Mouse (Mus musculus) MEL (cell line): Measurements from ENCODE around the gene Fbll1. TPM values are rescaled to one million over a fixed set of nuclear protein-coding genes. Genes with fewer than 3 reads are reported as not detected.

Source experiments
- DNase-seq: peaks from one replicate; pipeline ENCODE4 v3.0.0; 2011; ENCODE audit warnings: low read depth, low spot score
- H3K27ac ChIP-seq: 2 replicates; pipeline ENCODE4 v1.5.1; 2012; ENCODE audit warnings: low read depth, mild to moderate bottlenecking, control low read depth, low read length, moderate library complexity; ENCODE audit not compliant: control insufficient read depth
- H3K27me3 ChIP-seq, 2 experiments: fragments of 150-350 bp in 1 of 2; sonication (generic) in 1 of 2; 2 replicates each; pipeline ENCODE4 v1.6.1; 2012; ENCODE audit warnings: low read length in 2 of 2, mild to moderate bottlenecking in 2 of 2, improper control_type of control experiment in 1 of 2, moderate library complexity in 1 of 2; ENCODE audit not compliant: insufficient read depth in 2 of 2, control insufficient read depth in 1 of 2
- H3K36me3 ChIP-seq, 2 experiments: 2 replicates each; pipeline ENCODE4 v1.6.1; 2012 to 2014; ENCODE audit warnings: low read length in 2 of 2, improper control_type of control experiment in 1 of 2, inconsistent platforms in 1 of 2, mild to moderate bottlenecking in 1 of 2; ENCODE audit not compliant: insufficient read depth in 2 of 2, control insufficient read depth in 1 of 2
- H3K4me1 ChIP-seq, 2 experiments: fragments of 150-350 bp in 1 of 2; sonication (generic) in 1 of 2; 2 replicates each; pipeline ENCODE4 v1.6.1; 2012; ENCODE audit warnings: low read length in 2 of 2, improper control_type of control experiment in 1 of 2, mild to moderate bottlenecking in 1 of 2; ENCODE audit not compliant: insufficient read depth in 2 of 2, control insufficient read depth in 1 of 2
- H3K4me3 ChIP-seq, 2 experiments: fragments of 150-350 bp in 1 of 2; sonication (generic) in 1 of 2; 2 replicates each; pipeline ENCODE4 v1.5.1; 2012; ENCODE audit warnings: low read depth in 2 of 2, low read length in 2 of 2, mild to moderate bottlenecking in 2 of 2, moderate library complexity in 2 of 2, control low read depth in 1 of 2, improper control_type of control experiment in 1 of 2; ENCODE audit not compliant: control insufficient read depth in 1 of 2, insufficient read depth in 1 of 2
- H3K79me2 ChIP-seq: 2 replicates; pipeline ENCODE4 v1.6.1; 2012; ENCODE audit warnings: mild to moderate bottlenecking, low read length, moderate library complexity; ENCODE audit not compliant: control insufficient read depth, poor library complexity, insufficient read depth
- H3K9ac ChIP-seq: 2 replicates; pipeline ENCODE4 v1.6.1; 2012; ENCODE audit warnings: low read depth, mild to moderate bottlenecking, control low read depth, low read length, moderate library complexity; ENCODE audit not compliant: control insufficient read depth, poor library complexity, severe bottlenecking
- H3K9me3 ChIP-seq: fragments of 150-350 bp; sonication (generic); replicated peaks from 2 replicates; pipeline ENCODE4 v1.6.1; 2012; ENCODE audit warnings: mild to moderate bottlenecking, low read length, improper control_type of control experiment, moderate library complexity; ENCODE audit not compliant: insufficient read depth
- BHLHE40 ChIP-seq: IDR thresholded peaks from 2 replicates; pipeline ENCODE4 v1.6.1; 2012; ENCODE audit warnings: low read depth, mild to moderate bottlenecking, inconsistent platforms, low read length, improper control_type of control experiment, borderline replicate concordance
- GABPA ChIP-seq: IDR thresholded peaks from 2 replicates; pipeline ENCODE4 v1.6.1; 2012; ENCODE audit warnings: low read depth, mild to moderate bottlenecking, inconsistent platforms, low read length, improper control_type of control experiment, moderate library complexity
- JUND ChIP-seq: IDR thresholded peaks from 2 replicates; pipeline ENCODE4 v1.6.1; 2011; ENCODE audit warnings: low read depth, mild to moderate bottlenecking, improper control_type of control experiment, low read length
- MAFK ChIP-seq: IDR thresholded peaks from 2 replicates; pipeline ENCODE4 v1.6.1; 2011; ENCODE audit warnings: low read depth, mild to moderate bottlenecking, low read length, improper control_type of control experiment, borderline replicate concordance
- MAX ChIP-seq: IDR thresholded peaks from 2 replicates; pipeline ENCODE4 v1.6.1; 2011; ENCODE audit warnings: low read length, improper control_type of control experiment
- MAZ ChIP-seq: IDR thresholded peaks from 2 replicates; pipeline ENCODE4 v1.6.1; 2012; ENCODE audit warnings: low read depth, mild to moderate bottlenecking, inconsistent platforms, low read length, improper control_type of control experiment
- MXI1 ChIP-seq: IDR thresholded peaks from 2 replicates; pipeline ENCODE4 v1.6.1; 2011; ENCODE audit warnings: mild to moderate bottlenecking, low read depth, low read length, improper control_type of control experiment
- NRF1 ChIP-seq: IDR thresholded peaks from 2 replicates; pipeline ENCODE4 v1.6.1; 2014; ENCODE audit warnings: low read depth, mild to moderate bottlenecking, inconsistent platforms, low read length, improper control_type of control experiment, moderate library complexity; ENCODE audit not compliant: poor library complexity, insufficient read depth, severe bottlenecking
- POLR2A ChIP-seq, 2 experiments: IDR thresholded peaks; 2 replicates each; pipeline ENCODE4 v1.6.1; 2011 to 2012; ENCODE audit warnings: low read length in 2 of 2, mild to moderate bottlenecking in 2 of 2, control low read depth in 1 of 2, improper control_type of control experiment in 1 of 2, low read depth in 1 of 2, moderate library complexity in 1 of 2; ENCODE audit not compliant: control insufficient read depth in 1 of 2, insufficient read depth in 1 of 2, poor library complexity in 1 of 2
- POLR2AphosphoS5 ChIP-seq: IDR thresholded peaks from 2 replicates; pipeline ENCODE4 v1.6.1; 2012; ENCODE audit warnings: low read depth, borderline replicate concordance, mild to moderate bottlenecking, inconsistent platforms, low read length, moderate library complexity, mixed read lengths
- RAD21 ChIP-seq: IDR thresholded peaks from 2 replicates; pipeline ENCODE4 v1.6.1; 2011; ENCODE audit warnings: mild to moderate bottlenecking, low read depth, low read length, improper control_type of control experiment
- RCOR1 ChIP-seq: IDR thresholded peaks from 2 replicates; pipeline ENCODE4 v1.6.1; 2012; ENCODE audit warnings: low read depth, mild to moderate bottlenecking, inconsistent platforms, low read length, improper control_type of control experiment
- TCF12 ChIP-seq: IDR thresholded peaks from 2 replicates; pipeline ENCODE4 v1.6.1; 2014; ENCODE audit warnings: low read depth, mild to moderate bottlenecking, inconsistent platforms, low read length, improper control_type of control experiment, moderate library complexity
- polyA plus RNA-seq, 2 experiments: library from polyadenylated mRNA; stranded (reverse) in 1 of 2; unstranded in 1 of 2; fragments of >175 nt in 1 of 2; fragments of >200 nt in 1 of 2; gene quantifications; 2 replicates each; pipeline versions ENCODE4 v1.2.1 to v1.2.4; 2012; ENCODE audit warnings: low replicate concordance in 2 of 2, low read depth in 1 of 2; ENCODE audit not compliant: insufficient read length in 2 of 2, insufficient read depth in 1 of 2, missing spikeins in 1 of 2
- total RNA-seq: library from RNA; depleted of rRNA; stranded (reverse); fragments of 300-350 nt; gene quantifications from 2 replicates; pipeline ENCODE4 v1.2.3, GENCODE M21; 2012

Gene Fbll1
- total and polyA plus RNA-seq, 3 experiments: not detected

GRCm38 (mm10) chr11:35769188-35769745, 29.4 kb downstream of the Fbll1 start, which contains the start of gene Pank3 (continued):
- TF ChIP-seq RCOR1: no peak

GRCm38 (mm10) chr11:35766845-35767244, 31.8 kb downstream of the Fbll1 start:
- TF ChIP-seq MAFK (no peak), GABPA (no peak), BHLHE40 (no peak), POLR2A (IDR thresholded peaks at IDR 0.05; ENCODE audit: control insufficient read depth in 1 of 2, insufficient read depth in 1 of 2, low read depth in 1 of 2, low read length in 2 of 2, poor library complexity in 1 of 2) (no peak), JUND (no peak)
- TF ChIP-seq, all 39 proteins: peak for 0
- DNase-seq: no peak

DNA sequence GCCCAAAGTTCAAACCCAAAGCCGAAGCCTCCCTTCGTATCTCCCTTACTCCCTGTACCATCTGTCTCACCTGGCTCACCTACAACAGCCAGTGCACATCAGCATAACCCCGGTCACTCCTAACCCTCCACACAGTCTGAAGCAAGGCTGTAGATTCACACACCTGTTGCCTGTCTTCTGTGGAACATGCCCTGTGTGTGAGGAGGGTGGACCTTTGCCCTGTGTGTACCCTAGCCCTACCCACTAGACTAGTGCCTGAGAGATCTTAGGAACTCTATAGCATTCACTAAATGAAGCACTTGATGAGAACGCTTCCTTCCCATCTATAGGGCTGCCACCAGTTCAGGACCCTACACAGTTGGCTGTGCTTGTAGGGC, 38.1 kb downstream of the Fbll1 start:
- H3K79me2 ChIP-seq: no peaks in the 10 kb centered on the region
- H3K9ac ChIP-seq: no peak overlapping the region
- H3K36me3 ChIP-seq: no peaks in the 10 kb centered on the region
- H3K4me3 ChIP-seq: no peak overlapping the region
- no peaks in the 10 kb centered on the region for H3K4me1 ChIP-seq
- TF ChIP-seq BHLHE40: no peak
- no peak for TF ChIP-seq MAZ
- TF ChIP-seq POLR2AphosphoS5: no peak
- no peak for TF ChIP-seq TCF12
- TF ChIP-seq RAD21: no peak
- TF ChIP-seq MAX: no peak
- no peak for TF ChIP-seq NRF1
- TF ChIP-seq MXI1: no peak
- no peak overlapping the region for H3K27ac ChIP-seq
- H3K9me3 ChIP-seq: no peaks in the 10 kb centered on the region
- H3K27me3 ChIP-seq: peaks cover 3 to 15% of the 10 kb centered on the region in 2 experiments
- no peak for DNase-seq

More at GRCm38 (mm10) chr11:35766845-35767244, 31.8 kb downstream of the Fbll1 start:
- Histone ChIP-seq H3K36me3 (peaks cover 0 to 15% of the 10 kb centered on the region in 2 experiments; a peak in 2 of 4 replicates), H3K4me3 (no peak overlapping the region), H3K79me2 (peaks cover 24% of the 10 kb centered on the region), H3K27ac (no peak overlapping the region), H3K4me1 (peaks cover 2 to 17% of the 10 kb centered on the region in 2 experiments), H3K27me3 (peaks cover 2 to 12% of the 10 kb centered on the region in 2 experiments), H3K9ac (no peak overlapping the region), H3K9me3 (no peaks in the 10 kb centered on the region)
